Mouse (Mus musculus): ENCODE measurements around the gene Pomgnt2. TPM values are rescaled to one million over a fixed set of nuclear protein-coding genes. Genes with fewer than 3 reads are reported as not detected.

Pomgnt2 gene
- total and polyA plus RNA-seq, 2 experiments from 2014 or later: 33.2 to 106 TPM

GRCm38 (mm10) chr9:121975321-121975720 lies 21.6 kb downstream of the Pomgnt2 start:
- no peak for TF ChIP-seq CTCF (IDR thresholded peaks at IDR 0.05; ENCODE audit: low read depth)

GRCm38 (mm10) chr9:121974141-121974986 lies 22.5 kb downstream of the Pomgnt2 start:
- Histone ChIP-seq H3K4me1 (ENCODE audit: insufficient read depth, low read length) (peaks cover 6% of the 10 kb centered on the region; the same call in 1 of the 2 replicates), H3K9me3 (ENCODE audit: low read length) (no peaks in the 10 kb centered on the region), H3K36me3 (ENCODE audit: insufficient read depth, low read length) (no peaks in the 10 kb centered on the region), H3K9ac (replicated peaks; ENCODE audit: low read length) (no peak overlapping the region), H3K27me3 (ENCODE audit: insufficient read depth, low read length) (no peaks in the 10 kb centered on the region), H3K4me2 (ENCODE audit: low read depth, low read length) (no peak overlapping the region), H3K27ac (peak overlapping the region; percentile 65), H3K4me3 (ENCODE audit: low read length) (no peak overlapping the region)
- DNase-seq (ENCODE audit: low spot score) (peak; percentile 34), ATAC-seq (peak; percentile 60; the same call in 1 of the 2 replicates)
- TF ChIP-seq CTCF (IDR thresholded peaks at IDR 0.05; ENCODE audit: low read depth): no peak
- WGBS: 52% methylated on average over 12 of the region's 12 CpGs

More at GRCm38 (mm10) chr9:121975321-121975720, 21.6 kb downstream of the Pomgnt2 start:
- ATAC-seq (no peak), DNase-seq (ENCODE audit: low spot score) (no peak)
- Histone ChIP-seq H3K27me3 (ENCODE audit: insufficient read depth, low read length) (no peaks in the 10 kb centered on the region), H3K27ac (peak overlapping the region; percentile 48; the same call in 1 of the 2 replicates), H3K4me2 (ENCODE audit: low read depth, low read length) (no peak overlapping the region), H3K4me1 (ENCODE audit: insufficient read depth, low read length) (peaks cover 6% of the 10 kb centered on the region; the same call in 1 of the 2 replicates), H3K4me3 (ENCODE audit: low read length) (no peak overlapping the region), H3K36me3 (ENCODE audit: insufficient read depth, low read length) (no peaks in the 10 kb centered on the region), H3K9me3 (ENCODE audit: low read length) (no peaks in the 10 kb centered on the region), H3K9ac (replicated peaks; ENCODE audit: low read length) (no peak overlapping the region)
- 94% methylated on average over 2 of the region's 2 CpGs for WGBS

- no peak overlapping the region for H3K4me3 ChIP-seq (ENCODE audit: low read length)
- H3K9me3 ChIP-seq (ENCODE audit: low read length): no peaks in the 10 kb centered on the region
- ATAC-seq (no peak), DNase-seq (ENCODE audit: low spot score) (no peak)
- H3K4me2 ChIP-seq (ENCODE audit: low read depth, low read length): no peak overlapping the region
- H3K4me1 ChIP-seq (ENCODE audit: insufficient read depth, low read length): peaks cover 6% of the 10 kb centered on the region; the same call in 1 of the 2 replicates
- H3K9ac ChIP-seq (replicated peaks; ENCODE audit: low read length): no peak overlapping the region
- H3K27me3 ChIP-seq (ENCODE audit: insufficient read depth, low read length): no peaks in the 10 kb centered on the region
- no peak overlapping the region for H3K27ac ChIP-seq
- 60% methylated on average over 1 of the region's 1 CpGs for WGBS
- no peak for TF ChIP-seq CTCF (IDR thresholded peaks at IDR 0.05; ENCODE audit: low read depth)
- H3K36me3 ChIP-seq (ENCODE audit: insufficient read depth, low read length): no peaks in the 10 kb centered on the region
Observed at GRCm38 (mm10) chr9:121973207-121973606, 23.7 kb downstream of the Pomgnt2 start.

DNA sequence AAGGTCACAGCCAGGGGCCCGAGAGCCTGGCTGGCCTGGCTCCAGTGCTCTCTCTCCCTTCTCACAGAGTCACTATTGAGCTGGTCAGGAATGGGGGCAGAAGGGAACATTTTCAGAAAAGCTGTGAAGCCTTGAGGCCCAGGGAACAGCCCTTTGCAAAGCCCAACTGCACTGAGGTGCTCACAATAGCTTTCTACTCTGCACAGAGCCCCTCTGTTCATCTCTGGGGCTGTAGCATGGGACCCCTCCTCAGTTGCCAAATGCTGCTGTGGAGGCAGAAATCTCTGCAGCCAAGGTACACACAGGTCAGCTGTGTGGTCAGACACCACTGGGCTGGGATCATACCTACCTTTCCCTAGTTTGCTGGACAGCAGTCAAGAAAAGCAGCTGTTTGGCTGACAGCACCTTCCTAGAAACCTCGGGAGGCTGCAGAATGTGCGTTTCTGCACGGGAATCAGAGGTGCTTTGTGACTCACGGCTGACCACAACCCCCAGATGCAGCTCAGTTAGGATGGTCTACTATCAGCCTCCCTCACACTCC lies 27.0 kb downstream of the Pomgnt2 start:
- Histone ChIP-seq H3K9ac (replicated peaks; ENCODE audit: low read length) (no peak overlapping the region), H3K27me3 (ENCODE audit: insufficient read depth, low read length) (no peaks in the 10 kb centered on the region), H3K36me3 (ENCODE audit: insufficient read depth, low read length) (no peaks in the 10 kb centered on the region), H3K4me3 (ENCODE audit: low read length) (no peak overlapping the region), H3K4me2 (ENCODE audit: low read depth, low read length) (no peak overlapping the region), H3K4me1 (ENCODE audit: insufficient read depth, low read length) (peaks cover 6% of the 10 kb centered on the region; the same call in 1 of the 2 replicates), H3K27ac (peak overlapping the region; percentile 78), H3K9me3 (ENCODE audit: low read length) (no peaks in the 10 kb centered on the region)
- no peak for TF ChIP-seq CTCF (IDR thresholded peaks at IDR 0.05; ENCODE audit: low read depth)
- peak; percentile 53; the same call in 1 of the 2 replicates for ATAC-seq
- DNase-seq (ENCODE audit: low spot score): peak; percentile 22
- 37% methylated on average over 5 of the region's 5 CpGs for WGBS

- no peak overlapping the region for H3K4me3 ChIP-seq (ENCODE audit: low read length)
- H3K9ac ChIP-seq (replicated peaks; ENCODE audit: low read length): no peak overlapping the region
- ATAC-seq (no peak), DNase-seq (ENCODE audit: low spot score) (no peak)
- 61% methylated on average over 5 of the region's 5 CpGs for WGBS
- H3K27ac ChIP-seq: no peak overlapping the region
- TF ChIP-seq CTCF (IDR thresholded peaks at IDR 0.05; ENCODE audit: low read depth): no peak
- no peaks in the 10 kb centered on the region for H3K4me1 ChIP-seq (ENCODE audit: insufficient read depth, low read length)
- no peaks in the 10 kb centered on the region for H3K9me3 ChIP-seq (ENCODE audit: low read length)
- no peaks in the 10 kb centered on the region for H3K36me3 ChIP-seq (ENCODE audit: insufficient read depth, low read length)
- H3K27me3 ChIP-seq (ENCODE audit: insufficient read depth, low read length): no peaks in the 10 kb centered on the region
- H3K4me2 ChIP-seq (ENCODE audit: low read depth, low read length): no peak overlapping the region
Observed at GRCm38 (mm10) chr9:121968258-121968657, 28.7 kb downstream of the Pomgnt2 start.

DNA sequence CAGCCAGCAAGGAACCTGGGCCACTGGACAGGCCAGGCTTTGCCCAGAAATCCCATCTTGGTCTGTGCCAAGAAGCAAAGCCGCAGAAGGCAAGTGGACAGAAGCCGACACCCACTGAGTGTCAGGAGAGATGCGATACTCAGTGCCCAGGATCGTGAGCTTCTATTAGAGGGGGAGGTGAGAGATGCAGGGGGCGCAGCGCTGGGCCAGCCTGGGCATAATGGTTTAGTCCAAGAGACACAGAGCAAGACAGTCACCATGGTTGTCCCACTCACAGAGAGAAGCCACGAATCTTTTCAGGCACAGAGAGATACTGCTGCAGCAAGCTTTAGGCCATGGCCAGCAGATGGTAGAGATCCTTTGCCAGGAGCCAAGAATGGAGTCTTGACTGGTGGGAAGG lies 32.0 kb downstream of the Pomgnt2 start:
- 83% methylated on average over 7 of the region's 7 CpGs for whole genome bisulfite sequencing
- Histone ChIP-seq H3K27ac (no peak overlapping the region), H3K4me2 (ENCODE audit: low read depth, low read length) (no peak overlapping the region), H3K9me3 (ENCODE audit: low read length) (no peaks in the 10 kb centered on the region), H3K27me3 (ENCODE audit: insufficient read depth, low read length) (no peaks in the 10 kb centered on the region), H3K4me3 (ENCODE audit: low read length) (no peak overlapping the region), H3K9ac (replicated peaks; ENCODE audit: low read length) (no peak overlapping the region), H3K4me1 (ENCODE audit: insufficient read depth, low read length) (no peaks in the 10 kb centered on the region), H3K36me3 (ENCODE audit: insufficient read depth, low read length) (no peaks in the 10 kb centered on the region)
- TF ChIP-seq CTCF (IDR thresholded peaks at IDR 0.05; ENCODE audit: low read depth): no peak
- DNase-seq (ENCODE audit: low spot score): no peak
- ATAC-seq: no peak

Measured in hindbrain, postnatal 0 days (tissue).